Mouse (Mus musculus): ENCODE data around the gene Lmod3. TPM values are rescaled to one million over a fixed set of nuclear protein-coding genes. Genes with fewer than 3 reads are reported as not detected.

Lmod3 gene
- polyA plus RNA-seq, 1 experiment from 2014 or later, result 0.96 TPM

GRCm38 (mm10) chr6:97205439-97205885 lies 47.1 kb downstream of the Lmod3 start, which contains the start of gene Uba3:
Gene Uba3, minus strand, starts transcription at chr6:97205647.
- under 1% methylated on average over 37 of the region's 38 CpGs for WGBS
- Histone ChIP-seq H3K4me3 (ENCODE audit: low read depth, low read length) (peak within 1 kb of the TSS; percentile 87), H3K27me3 (ENCODE audit: control insufficient read depth, insufficient read depth, low read length) (no peaks in the 10 kb centered on the region), H3K36me3 (ENCODE audit: control insufficient read depth, insufficient read depth, low read length) (no peaks in the 10 kb centered on the region), H3K9me3 (ENCODE audit: control insufficient read depth, low read length) (no peaks in the 10 kb centered on the region), H3K4me1 (ENCODE audit: control insufficient read depth, insufficient read depth, low read length) (peaks cover 7% of the 10 kb centered on the region), H3K27ac (replicated peaks; ENCODE audit: low read depth, low read length) (peak within 1 kb of the TSS; percentile 68; the same call in 1 of the 2 replicates), H3K4me2 (ENCODE audit: low read depth, severe bottlenecking) (peak within 1 kb of the TSS; percentile 50), H3K9ac (ENCODE audit: low read length) (peak within 1 kb of the TSS; percentile 95)
- ATAC-seq (ENCODE audit: insufficient number of reproducible peaks, low FRiP score, low TSS enrichment, low read depth), result peak; percentile 96
- peak; percentile 100 for DNase-seq (ENCODE audit: low spot score)

DNA sequence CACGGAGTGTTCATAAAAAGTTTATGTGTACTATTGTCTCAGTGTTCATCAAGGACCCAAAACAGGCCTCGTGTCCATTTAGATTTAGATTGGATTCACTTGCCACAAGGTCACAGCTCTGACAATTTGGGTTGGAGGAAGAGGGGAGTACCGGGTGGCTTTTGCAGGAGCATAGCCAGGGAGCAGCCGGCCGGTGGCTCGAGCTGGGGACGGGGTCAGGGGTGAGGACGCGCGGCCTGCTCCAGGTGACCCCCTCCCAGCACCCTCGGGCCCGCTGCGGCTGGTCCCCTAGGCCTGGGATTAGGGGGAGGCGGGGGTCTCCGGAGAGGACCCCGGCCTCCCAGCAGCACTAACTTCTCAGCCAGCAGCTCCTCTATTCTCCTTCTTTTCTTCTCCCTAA lies 47.6 kb downstream of the Lmod3 start:
- Histone ChIP-seq H3K36me3 (ENCODE audit: control insufficient read depth, insufficient read depth, low read length) (no peaks in the 10 kb centered on the region), H3K4me3 (ENCODE audit: low read depth, low read length) (peak overlapping the region; percentile 87), H3K9me3 (ENCODE audit: control insufficient read depth, low read length) (no peaks in the 10 kb centered on the region), H3K27me3 (ENCODE audit: control insufficient read depth, insufficient read depth, low read length) (no peaks in the 10 kb centered on the region), H3K9ac (ENCODE audit: low read length) (peak overlapping the region; percentile 95), H3K4me1 (ENCODE audit: control insufficient read depth, insufficient read depth, low read length) (peaks cover 4% of the 10 kb centered on the region), H3K27ac (replicated peaks; ENCODE audit: low read depth, low read length) (peak overlapping the region; percentile 68; the same call in 1 of the 2 replicates), H3K4me2 (ENCODE audit: low read depth, severe bottlenecking) (peak overlapping the region; percentile 50)
- peak; percentile 62 for DNase-seq (ENCODE audit: low spot score)
- under 1% methylated on average over 16 of the region's 16 CpGs for WGBS
- ATAC-seq (ENCODE audit: insufficient number of reproducible peaks, low FRiP score, low TSS enrichment, low read depth), result peak; percentile 36; the same call in 1 of the 2 replicates

DNA sequence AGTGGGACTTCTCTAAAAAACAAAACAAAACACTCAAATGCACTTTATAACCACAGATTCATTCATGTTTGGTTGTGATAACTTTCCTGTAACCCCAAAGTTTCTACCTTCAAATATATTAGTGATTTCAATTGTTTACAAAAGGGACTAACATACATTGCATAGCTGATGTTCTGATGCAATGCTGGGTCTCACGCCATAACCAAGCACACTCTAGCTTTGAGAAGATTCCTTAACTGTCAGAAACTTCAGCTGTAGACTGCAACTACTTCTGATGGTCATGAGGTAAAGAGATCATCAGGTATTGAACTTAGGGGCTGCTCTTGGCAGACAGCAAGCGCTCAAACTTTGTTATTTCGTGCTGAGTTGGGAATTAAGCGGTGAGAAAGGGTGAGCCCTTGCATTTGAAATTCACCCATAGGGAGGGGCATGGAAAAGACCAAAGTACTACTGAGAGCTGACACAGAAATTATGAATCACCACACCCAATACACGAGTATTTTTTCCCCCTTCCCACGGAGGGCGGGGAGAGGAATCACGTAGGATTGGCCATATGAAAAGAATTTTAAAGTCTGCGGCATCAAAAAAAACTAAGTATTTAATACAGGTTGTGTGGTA lies 48.2 kb downstream of the Lmod3 start:
- Histone ChIP-seq H3K27me3 (ENCODE audit: control insufficient read depth, insufficient read depth, low read length) (no peaks in the 10 kb centered on the region), H3K36me3 (ENCODE audit: control insufficient read depth, insufficient read depth, low read length) (no peaks in the 10 kb centered on the region), H3K9ac (ENCODE audit: low read length) (peak overlapping the region; percentile 95), H3K4me3 (ENCODE audit: low read depth, low read length) (peak overlapping the region; percentile 87), H3K27ac (replicated peaks; ENCODE audit: low read depth, low read length) (no peak overlapping the region), H3K9me3 (ENCODE audit: control insufficient read depth, low read length) (no peaks in the 10 kb centered on the region), H3K4me2 (ENCODE audit: low read depth, severe bottlenecking) (peak overlapping the region; percentile 50), H3K4me1 (ENCODE audit: control insufficient read depth, insufficient read depth, low read length) (peaks cover 3% of the 10 kb centered on the region; the same call in 1 of the 2 replicates)
- no peak for DNase-seq (ENCODE audit: low spot score)
- WGBS, result 24% methylated on average over 9 of the region's 9 CpGs
- ATAC-seq (ENCODE audit: insufficient number of reproducible peaks, low FRiP score, low TSS enrichment, low read depth), result no peak

DNA sequence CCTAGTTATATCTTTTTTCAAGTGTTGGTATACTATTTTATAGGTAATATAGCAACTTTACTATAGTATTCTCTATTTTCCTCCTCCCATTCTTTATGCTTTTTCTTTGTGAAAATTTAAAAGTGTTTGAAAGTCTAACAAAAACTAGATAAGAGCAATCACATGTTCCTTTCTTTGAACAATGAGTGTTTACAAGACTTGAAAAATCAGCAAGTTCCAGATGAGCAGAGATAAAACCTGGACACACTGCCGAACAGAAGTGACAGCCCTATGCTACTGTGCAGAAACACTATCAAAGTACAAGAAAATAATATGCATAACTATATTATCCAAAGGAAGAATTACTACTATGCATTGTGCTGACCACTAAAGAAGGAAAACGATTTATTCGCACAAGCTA lies 50.1 kb downstream of the Lmod3 start:
- ATAC-seq (ENCODE audit: insufficient number of reproducible peaks, low FRiP score, low TSS enrichment, low read depth), result no peak

DNA sequence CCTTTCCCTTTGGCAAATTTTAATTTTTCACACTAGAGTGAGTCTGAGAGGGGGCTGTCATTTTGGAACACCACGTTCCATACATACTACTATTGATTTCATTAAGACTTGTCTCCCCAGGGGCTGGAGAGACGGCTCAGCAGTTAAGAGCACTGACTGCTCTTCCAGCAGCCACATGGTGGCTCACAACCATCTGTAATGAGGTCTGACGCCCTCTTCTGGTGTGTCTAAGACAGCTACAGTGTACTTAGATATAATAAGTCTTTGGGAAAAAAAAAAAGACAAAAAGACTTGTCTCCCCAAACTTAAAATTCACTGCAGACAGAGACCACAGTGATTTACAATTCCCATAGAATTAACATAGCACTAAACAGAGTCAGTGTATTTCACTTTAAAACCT lies 52.1 kb downstream of the Lmod3 start:
- H3K36me3 ChIP-seq (ENCODE audit: control insufficient read depth, insufficient read depth, low read length), result peaks cover 11% of the 10 kb centered on the region
- H3K27me3 ChIP-seq (ENCODE audit: control insufficient read depth, insufficient read depth, low read length), result no peaks in the 10 kb centered on the region
- no peak for ATAC-seq (ENCODE audit: insufficient number of reproducible peaks, low FRiP score, low TSS enrichment, low read depth)
- H3K9ac ChIP-seq (ENCODE audit: low read length), result no peak overlapping the region
- peaks cover 3% of the 10 kb centered on the region; the same call in 1 of the 2 replicates for H3K4me1 ChIP-seq (ENCODE audit: control insufficient read depth, insufficient read depth, low read length)
- DNase-seq (ENCODE audit: low spot score), result no peak
- no peak overlapping the region for H3K27ac ChIP-seq (replicated peaks; ENCODE audit: low read depth, low read length)
- no peak overlapping the region for H3K4me3 ChIP-seq (ENCODE audit: low read depth, low read length)
- H3K4me2 ChIP-seq (ENCODE audit: low read depth, severe bottlenecking), result no peak overlapping the region
- no peaks in the 10 kb centered on the region for H3K9me3 ChIP-seq (ENCODE audit: control insufficient read depth, low read length)
- 67% methylated on average over 3 of the region's 3 CpGs for WGBS

More for the DNA sequence above, 50.1 kb downstream of the Lmod3 start:
- 94% methylated on average over 3 of the region's 3 CpGs for WGBS
- Histone ChIP-seq H3K9ac (ENCODE audit: low read length) (no peak overlapping the region), H3K4me2 (ENCODE audit: low read depth, severe bottlenecking) (no peak overlapping the region), H3K9me3 (ENCODE audit: control insufficient read depth, low read length) (no peaks in the 10 kb centered on the region), H3K27me3 (ENCODE audit: control insufficient read depth, insufficient read depth, low read length) (no peaks in the 10 kb centered on the region), H3K36me3 (ENCODE audit: control insufficient read depth, insufficient read depth, low read length) (peaks cover 2% of the 10 kb centered on the region; the same call in 1 of the 2 replicates), H3K27ac (replicated peaks; ENCODE audit: low read depth, low read length) (no peak overlapping the region), H3K4me1 (ENCODE audit: control insufficient read depth, insufficient read depth, low read length) (peaks cover 3% of the 10 kb centered on the region; the same call in 1 of the 2 replicates), H3K4me3 (ENCODE audit: low read depth, low read length) (no peak overlapping the region)
- no peak for DNase-seq (ENCODE audit: low spot score)

Other genes starting within 250 kb of the Lmod3 start
- 0.74 and 0.81 TPM in 2 replicates for gene Fam19a4, start 192.3 kb downstream of the Lmod3 start, polyA plus RNA-seq (2014; fragmentation: Nextera tagmentation; extraction: Ambion mirVana)
- 16.1 and 19.4 TPM in 2 replicates for gene Eogt, start 103.6 kb downstream of the Lmod3 start, polyA plus RNA-seq (2014; fragmentation: Nextera tagmentation; extraction: Ambion mirVana)
- 30.1 and 31.1 TPM in 2 replicates for gene Tmf1, start 73.6 kb downstream of the Lmod3 start, polyA plus RNA-seq (2014; fragmentation: Nextera tagmentation; extraction: Ambion mirVana)
- 102 and 116 TPM in 2 replicates for gene Uba3, start 47.1 kb downstream of the Lmod3 start, polyA plus RNA-seq (2014; fragmentation: Nextera tagmentation; extraction: Ambion mirVana)
- gene Arl6ip5, start 42.1 kb downstream of the Lmod3 start, polyA plus RNA-seq (2014; fragmentation: Nextera tagmentation; extraction: Ambion mirVana), result 23.3 and 30.4 TPM in 2 replicates

Data from limb, embryonic 11.5 days (tissue).